Mouse (Mus musculus): ENCODE results near the gene Pdik1l. TPM values are rescaled to one million over a fixed set of nuclear protein-coding genes. Genes with fewer than 3 reads are reported as not detected.

Gene Pdik1l
- polyA plus RNA-seq, 1 experiment from 2014 or later = 38.5 TPM

DNA sequence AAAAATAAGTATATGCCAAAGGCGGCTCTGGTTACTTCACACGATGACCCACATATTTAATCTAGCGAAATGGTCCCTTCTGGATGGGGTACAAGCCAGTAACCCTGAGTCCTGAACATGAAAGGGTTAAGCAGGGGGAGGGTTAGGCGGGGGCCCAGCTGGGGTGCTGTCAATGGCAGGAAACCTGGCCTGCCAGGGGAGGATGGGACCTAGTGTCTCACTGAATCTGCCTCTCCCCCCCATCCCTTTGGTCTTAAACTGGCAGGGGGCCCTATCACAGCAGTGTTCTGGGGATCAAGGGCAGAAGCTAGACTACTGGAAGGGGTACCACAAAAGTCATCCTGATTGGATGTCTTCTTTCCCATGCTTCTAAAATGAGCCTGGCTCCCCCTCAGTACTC is 31.8 kb downstream of the Pdik1l start:
- Histone ChIP-seq H3K36me3 (replicated peaks; ENCODE audit: control insufficient read depth, insufficient read depth) (no peaks in the 10 kb centered on the region), H3K27ac (0 out of 2 replicates have a peak overlapping the region, but pooled peaks have one; percentile 35), H3K4me2 (replicated peaks) (no peak overlapping the region), H3K27me3 (ENCODE audit: control insufficient read depth, insufficient read depth, low read length) (peaks cover 54% of the 10 kb centered on the region), H3K4me3 (replicated peaks; ENCODE audit: low read length) (no peak overlapping the region), H3K4me1 (replicated peaks; ENCODE audit: control insufficient read depth, insufficient read depth, low read length) (peaks cover 15% of the 10 kb centered on the region), H3K9ac (no peak overlapping the region), H3K9me3 (ENCODE audit: control insufficient read depth, low read length) (no peaks in the 10 kb centered on the region)
- 18% methylated on average over 4 of the region's 4 CpGs for WGBS
- DNase-seq (ENCODE audit: low spot score) = no peak
- no peak for ATAC-seq (ENCODE audit: low FRiP score)

DNA sequence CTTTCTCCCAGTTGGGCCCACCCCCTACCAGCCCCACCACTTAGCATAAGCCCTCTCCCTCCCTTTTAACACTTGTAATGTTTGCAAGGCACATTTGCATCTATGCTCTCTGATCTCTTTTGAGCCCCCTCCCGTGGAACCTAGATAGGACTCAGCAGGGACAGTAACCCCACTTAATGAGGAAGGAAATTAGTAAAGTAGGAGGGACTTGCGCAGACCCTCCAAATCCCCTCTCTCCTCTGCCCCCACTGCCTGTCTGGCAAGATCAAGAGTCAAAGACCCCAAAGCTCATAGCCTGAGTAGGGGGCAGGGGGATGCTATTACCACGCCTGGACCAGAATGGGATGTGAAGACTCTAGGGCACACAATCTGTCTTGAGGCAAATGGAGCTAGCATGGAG is 32.9 kb downstream of the Pdik1l start:
- H3K27ac ChIP-seq = no peak overlapping the region
- ATAC-seq (ENCODE audit: low FRiP score) = no peak
- no peak for DNase-seq (ENCODE audit: low spot score)
- no peaks in the 10 kb centered on the region for H3K9me3 ChIP-seq (ENCODE audit: control insufficient read depth, low read length)
- H3K27me3 ChIP-seq (ENCODE audit: control insufficient read depth, insufficient read depth, low read length) = peaks cover 64% of the 10 kb centered on the region
- no peak overlapping the region for H3K4me3 ChIP-seq (replicated peaks; ENCODE audit: low read length)
- H3K4me1 ChIP-seq (replicated peaks; ENCODE audit: control insufficient read depth, insufficient read depth, low read length) = peaks cover 25% of the 10 kb centered on the region
- no peak overlapping the region for H3K4me2 ChIP-seq (replicated peaks)
- H3K9ac ChIP-seq = no peak overlapping the region
- 22% methylated on average over 3 of the region's 3 CpGs for WGBS
- H3K36me3 ChIP-seq (replicated peaks; ENCODE audit: control insufficient read depth, insufficient read depth) = no peaks in the 10 kb centered on the region

DNA sequence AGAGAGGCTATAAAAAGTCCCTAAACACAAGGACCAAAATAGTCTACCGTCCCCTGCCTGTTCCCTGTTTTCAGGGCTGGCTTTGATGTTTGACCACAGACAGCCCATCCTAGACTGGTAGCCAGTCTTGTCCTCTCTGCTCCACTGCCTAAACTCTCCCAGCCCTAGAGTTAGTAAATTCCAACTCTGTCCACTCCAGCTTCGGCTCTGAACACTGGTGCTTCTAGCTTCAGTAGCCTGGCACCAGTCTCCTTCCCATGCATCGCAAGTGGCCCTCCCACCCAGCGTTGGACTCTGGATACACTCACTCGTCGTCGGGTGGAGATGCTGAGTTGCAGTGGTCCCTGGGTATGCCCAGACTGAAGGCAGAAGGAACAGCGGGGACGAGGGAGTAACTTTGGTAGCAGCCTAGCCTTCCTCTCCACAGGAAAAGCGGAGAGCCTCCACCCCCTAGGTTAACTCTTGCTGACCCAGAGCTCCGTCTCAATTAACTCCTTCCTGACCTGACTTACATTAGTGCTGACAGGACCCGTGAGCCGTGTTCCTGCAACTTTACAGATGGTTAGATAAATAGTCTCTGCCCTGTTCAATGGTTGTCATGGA is 33.9 kb downstream of the Pdik1l start, which contains the start of gene Grrp1:
Gene Grrp1, minus strand, starts transcription at position 385 of the 603 bp plus-strand sequence.
- Histone ChIP-seq H3K9ac (0 out of 2 replicates have a peak within 1 kb of the TSS, but pooled peaks have one; percentile 6), H3K4me3 (replicated peaks; ENCODE audit: low read length) (peak within 1 kb of the TSS; percentile 61), H3K4me1 (replicated peaks; ENCODE audit: control insufficient read depth, insufficient read depth, low read length) (peaks cover 30% of the 10 kb centered on the region), H3K9me3 (ENCODE audit: control insufficient read depth, low read length) (no peaks in the 10 kb centered on the region), H3K27me3 (ENCODE audit: control insufficient read depth, insufficient read depth, low read length) (peaks cover 70% of the 10 kb centered on the region), H3K36me3 (replicated peaks; ENCODE audit: control insufficient read depth, insufficient read depth) (no peaks in the 10 kb centered on the region), H3K4me2 (replicated peaks) (peak within 1 kb of the TSS; percentile 88; the same call in 1 of the 2 replicates), H3K27ac (no peak within 1 kb of the TSS)
- WGBS = 1% methylated on average over 13 of the region's 13 CpGs
- ATAC-seq (ENCODE audit: low FRiP score) (no peak), DNase-seq (ENCODE audit: low spot score) (no peak)

DNA sequence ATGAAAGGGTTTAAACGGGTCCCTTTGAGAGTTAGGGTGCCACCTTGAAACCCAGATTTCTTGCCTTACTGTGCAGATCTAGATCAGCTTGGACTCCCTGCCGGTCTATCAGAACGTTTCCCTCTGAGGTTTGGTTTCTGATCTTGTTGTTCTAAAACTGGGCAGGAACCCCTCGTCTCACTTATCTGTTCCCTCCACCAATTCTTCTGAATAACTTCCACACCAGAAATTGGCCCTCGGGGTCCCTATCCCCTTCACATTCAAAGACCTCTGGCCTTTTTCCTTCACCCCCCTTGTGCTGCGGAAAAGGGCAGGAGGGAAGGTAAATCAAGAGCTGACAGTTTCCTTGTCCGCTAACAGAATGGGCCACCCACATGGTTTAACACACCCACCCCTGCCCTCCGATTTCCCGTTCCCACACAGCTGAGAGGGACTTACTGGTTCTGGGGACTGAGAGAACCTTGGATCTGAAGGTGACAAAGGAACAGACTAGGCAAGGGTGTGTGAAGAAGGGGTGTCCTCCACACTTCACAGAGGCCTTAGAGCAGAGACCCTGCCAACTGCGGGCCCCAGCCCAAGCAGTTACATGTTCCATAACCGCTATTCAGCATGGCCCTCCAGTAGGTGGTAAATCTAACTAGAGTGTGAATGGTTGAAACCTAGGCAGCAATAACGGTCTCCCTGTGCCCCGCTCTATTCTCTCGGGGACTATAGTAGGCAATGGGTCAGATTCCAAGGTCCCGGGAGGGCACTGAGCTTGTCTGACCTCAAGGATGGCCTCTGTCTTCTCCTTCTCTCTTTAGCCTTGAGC is 34.6 kb downstream of the Pdik1l start:
- Histone ChIP-seq H3K9me3 (ENCODE audit: control insufficient read depth, low read length) (no peaks in the 10 kb centered on the region), H3K4me2 (replicated peaks) (peak overlapping the region; percentile 88), H3K27ac (no peak overlapping the region), H3K4me1 (replicated peaks; ENCODE audit: control insufficient read depth, insufficient read depth, low read length) (peaks cover 30% of the 10 kb centered on the region), H3K36me3 (replicated peaks; ENCODE audit: control insufficient read depth, insufficient read depth) (no peaks in the 10 kb centered on the region), H3K4me3 (replicated peaks; ENCODE audit: low read length) (peak overlapping the region; percentile 61), H3K27me3 (ENCODE audit: control insufficient read depth, insufficient read depth, low read length) (peaks cover 76% of the 10 kb centered on the region), H3K9ac (0 out of 2 replicates have a peak overlapping the region, but pooled peaks have one; percentile 6)
- ATAC-seq (ENCODE audit: low FRiP score) = no peak
- WGBS = 10% methylated on average over 15 of the region's 15 CpGs
- no peak for DNase-seq (ENCODE audit: low spot score)

DNA sequence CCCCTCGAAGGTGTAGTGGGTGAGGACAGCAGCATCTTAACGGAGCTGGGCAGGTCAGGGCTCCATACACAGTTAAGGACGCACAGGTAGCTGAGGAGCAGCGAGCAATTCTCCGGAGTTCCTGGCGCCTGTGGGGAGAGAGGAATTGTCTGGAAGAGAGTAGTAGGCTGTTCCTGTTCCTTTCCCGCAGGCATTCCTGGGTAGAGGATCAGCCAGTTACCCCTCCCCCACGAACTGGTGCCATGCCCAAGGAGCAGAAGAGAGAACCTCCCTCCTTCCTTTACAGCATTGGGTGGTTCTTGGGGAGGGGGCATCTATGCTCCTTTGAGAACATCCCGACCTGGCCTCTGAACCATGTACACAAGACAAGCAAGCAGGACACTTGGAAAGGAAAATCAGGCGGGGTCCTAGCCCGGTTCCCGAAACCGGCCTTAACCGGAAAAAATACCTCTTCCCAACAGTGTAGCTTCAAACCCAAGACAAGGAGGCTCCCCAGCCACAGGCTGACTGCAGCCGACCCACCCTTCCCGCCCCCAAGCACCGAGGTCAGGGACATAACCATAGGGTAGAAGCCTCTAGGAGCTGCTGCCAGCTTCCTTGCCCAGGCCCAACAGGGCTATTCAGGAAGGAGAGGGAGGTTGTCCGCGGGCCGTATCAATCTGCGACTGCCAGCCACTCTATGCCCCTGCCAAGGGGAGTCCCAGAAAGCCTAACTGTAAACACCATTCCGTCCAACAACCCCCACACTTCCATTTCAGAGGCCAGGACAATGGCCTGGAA is 35.4 kb downstream of the Pdik1l start:
- no peak for ATAC-seq (ENCODE audit: low FRiP score)
- peaks cover 84% of the 10 kb centered on the region for H3K27me3 ChIP-seq (ENCODE audit: control insufficient read depth, insufficient read depth, low read length)
- peak overlapping the region; percentile 88 for H3K4me2 ChIP-seq (replicated peaks)

DNA sequence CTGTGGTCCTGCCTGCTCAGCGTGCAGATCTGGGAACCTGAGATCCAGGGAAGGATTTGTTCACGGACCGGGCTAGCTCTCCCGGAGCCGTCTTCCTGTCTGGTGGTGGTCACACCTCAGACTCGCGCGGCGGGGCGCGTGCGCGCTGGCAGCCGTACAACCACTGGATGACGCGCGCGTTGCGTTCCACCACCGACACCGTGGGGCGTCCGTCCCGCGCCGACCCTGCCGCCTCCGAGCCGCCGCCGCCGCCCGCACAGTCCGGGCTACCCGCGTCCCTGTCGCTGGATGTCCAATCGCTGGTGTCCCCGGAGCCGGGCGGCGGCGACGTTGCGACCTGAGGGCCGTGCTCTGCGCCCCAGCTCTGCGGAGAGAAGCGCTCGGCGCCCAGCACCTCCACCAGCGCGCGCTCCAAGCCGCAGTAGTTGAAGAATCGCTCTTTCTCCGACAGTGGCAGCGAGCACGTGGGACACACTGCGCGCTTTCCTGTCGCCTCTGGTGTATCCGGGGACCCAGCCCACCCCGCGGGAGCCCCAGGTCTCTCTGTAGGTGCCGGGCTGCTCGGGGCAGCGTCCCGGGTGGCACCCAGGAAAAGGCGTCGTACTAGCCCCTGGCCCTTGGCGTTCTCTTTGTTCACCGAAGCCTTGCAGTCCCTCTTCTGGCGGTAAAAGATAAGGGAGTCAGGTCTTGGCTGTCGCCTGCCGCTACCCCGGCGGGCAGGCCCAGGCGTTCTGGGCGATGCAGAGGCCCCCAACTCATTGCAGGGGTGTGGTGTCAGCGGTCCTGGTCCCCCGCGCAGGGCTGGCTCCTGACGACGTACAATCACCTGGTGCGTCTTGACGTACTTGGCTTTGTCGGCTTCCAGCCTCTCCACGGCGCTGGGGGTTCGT is 36.2 kb downstream of the Pdik1l start:
- Histone ChIP-seq H3K4me2 (replicated peaks) (peak overlapping the region; percentile 88), H3K4me1 (replicated peaks; ENCODE audit: control insufficient read depth, insufficient read depth, low read length) (peaks cover 30% of the 10 kb centered on the region), H3K9ac (peak overlapping the region; percentile 80), H3K27me3 (ENCODE audit: control insufficient read depth, insufficient read depth, low read length) (peaks cover 83% of the 10 kb centered on the region), H3K9me3 (ENCODE audit: control insufficient read depth, low read length) (no peaks in the 10 kb centered on the region), H3K4me3 (replicated peaks; ENCODE audit: low read length) (peak overlapping the region; percentile 61), H3K27ac (peak overlapping the region; percentile 88), H3K36me3 (replicated peaks; ENCODE audit: control insufficient read depth, insufficient read depth) (no peaks in the 10 kb centered on the region)
- under 1% methylated on average over 91 of the region's 91 CpGs for WGBS
- ATAC-seq (ENCODE audit: low FRiP score) (peak; percentile 42), DNase-seq (ENCODE audit: low spot score) (peak; percentile 78)

More for the DNA sequence above, 35.4 kb downstream of the Pdik1l start:
- peak overlapping the region; percentile 80 for H3K9ac ChIP-seq
- 3% methylated on average over 22 of the region's 22 CpGs for WGBS
- no peaks in the 10 kb centered on the region for H3K36me3 ChIP-seq (replicated peaks; ENCODE audit: control insufficient read depth, insufficient read depth)
- H3K9me3 ChIP-seq (ENCODE audit: control insufficient read depth, low read length) = no peaks in the 10 kb centered on the region
- peak overlapping the region; percentile 88 for H3K27ac ChIP-seq
- H3K4me1 ChIP-seq (replicated peaks; ENCODE audit: control insufficient read depth, insufficient read depth, low read length) = peaks cover 30% of the 10 kb centered on the region
- H3K4me3 ChIP-seq (replicated peaks; ENCODE audit: low read length) = peak overlapping the region; percentile 61
- no peak for DNase-seq (ENCODE audit: low spot score)

DNA sequence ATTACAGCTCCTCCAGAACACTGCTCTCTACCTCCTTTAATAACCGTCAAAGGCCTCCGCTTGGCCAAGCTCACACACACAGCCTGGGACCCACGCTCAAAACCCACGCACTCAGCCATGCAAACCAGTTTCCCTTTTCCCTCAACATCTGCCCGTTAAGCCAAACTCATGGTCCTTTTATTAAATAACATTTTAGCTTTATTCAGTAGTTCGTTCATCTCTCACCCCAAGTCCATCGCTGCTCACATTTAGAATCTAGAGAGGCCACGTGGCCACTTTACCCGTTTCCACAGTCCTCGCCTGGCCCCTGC is 36.8 kb downstream of the Pdik1l start:
- WGBS = 8% methylated on average over 10 of the region's 10 CpGs
- peaks cover 36% of the 10 kb centered on the region for H3K4me1 ChIP-seq (replicated peaks; ENCODE audit: control insufficient read depth, insufficient read depth, low read length)

DNA sequence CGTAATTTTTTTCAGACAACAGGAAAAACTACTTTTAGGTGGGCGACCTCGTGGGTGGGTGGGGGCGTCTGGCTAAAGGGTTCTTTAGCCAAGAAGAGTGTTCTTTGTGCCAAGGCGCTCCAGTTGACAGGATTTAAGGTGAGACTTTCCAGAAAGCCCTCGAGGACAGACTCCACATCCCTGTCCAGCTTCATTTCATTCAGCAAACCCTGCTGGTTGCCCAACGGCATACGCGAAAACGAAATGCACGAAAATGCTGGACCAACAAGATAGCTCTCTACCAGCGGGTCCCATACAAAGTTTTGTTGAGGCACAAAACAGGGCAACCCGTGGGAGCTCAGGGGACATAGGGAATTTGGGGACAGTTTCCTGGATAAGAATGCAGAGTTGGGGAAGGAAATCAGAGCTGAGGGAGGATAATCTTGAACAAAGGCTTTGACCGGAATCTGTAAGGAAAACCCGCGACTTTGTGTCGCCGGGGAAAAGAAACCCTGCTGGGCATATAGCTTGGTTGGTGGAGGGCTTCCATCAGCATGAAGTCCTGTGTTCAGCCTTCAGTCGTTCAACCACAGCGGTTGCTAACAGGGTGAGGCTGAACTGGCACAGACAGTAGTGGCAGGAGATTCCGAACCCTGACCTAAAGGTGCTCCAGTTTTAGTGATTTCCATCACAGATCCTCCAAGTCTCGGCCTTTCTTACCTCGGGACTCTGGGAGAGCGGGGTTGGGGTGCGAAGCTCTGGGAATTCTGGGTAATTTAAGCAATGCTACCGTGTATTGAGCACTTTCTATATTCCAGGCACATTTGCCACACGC is 37.4 kb downstream of the Pdik1l start:
- Histone ChIP-seq H3K9me3 (ENCODE audit: control insufficient read depth, low read length) (no peaks in the 10 kb centered on the region), H3K27ac (0 out of 2 replicates have a peak overlapping the region, but pooled peaks have one; percentile 88), H3K27me3 (ENCODE audit: control insufficient read depth, insufficient read depth, low read length) (peaks cover 73% of the 10 kb centered on the region), H3K4me3 (replicated peaks; ENCODE audit: low read length) (peak overlapping the region; percentile 61), H3K4me1 (replicated peaks; ENCODE audit: control insufficient read depth, insufficient read depth, low read length) (peaks cover 37% of the 10 kb centered on the region), H3K36me3 (replicated peaks; ENCODE audit: control insufficient read depth, insufficient read depth) (no peaks in the 10 kb centered on the region), H3K9ac (peak overlapping the region; percentile 80), H3K4me2 (replicated peaks) (peak overlapping the region; percentile 88)
- ATAC-seq (ENCODE audit: low FRiP score) (no peak), DNase-seq (ENCODE audit: low spot score) (no peak)
- 5% methylated on average over 27 of the region's 27 CpGs for WGBS

More for the DNA sequence above, 36.8 kb downstream of the Pdik1l start:
- peak overlapping the region; percentile 80 for H3K9ac ChIP-seq
- H3K27ac ChIP-seq = peak overlapping the region; percentile 88
- peak; percentile 34 for DNase-seq (ENCODE audit: low spot score)
- peaks cover 78% of the 10 kb centered on the region for H3K27me3 ChIP-seq (ENCODE audit: control insufficient read depth, insufficient read depth, low read length)
- no peak for ATAC-seq (ENCODE audit: low FRiP score)
- H3K4me3 ChIP-seq (replicated peaks; ENCODE audit: low read length) = peak overlapping the region; percentile 61
- H3K36me3 ChIP-seq (replicated peaks; ENCODE audit: control insufficient read depth, insufficient read depth) = no peaks in the 10 kb centered on the region
- peak overlapping the region; percentile 88 for H3K4me2 ChIP-seq (replicated peaks)
- H3K9me3 ChIP-seq (ENCODE audit: control insufficient read depth, low read length) = no peaks in the 10 kb centered on the region

Measured in hindbrain, embryonic 14.5 days (tissue).